Mouse (Mus musculus): Measurements from ENCODE around the gene Slc16a8. TPM values are rescaled to one million over a fixed set of nuclear protein-coding genes. Genes with fewer than 3 reads are reported as not detected.
"Not testable (repeated sequence)": the region's sequence is repeated elsewhere in the genome, so short reads cannot be mapped to it uniquely, and the experiment has no call there.

Slc16a8 gene
- total RNA-seq, 1 experiment from 2014 or later: not detected

DNA sequence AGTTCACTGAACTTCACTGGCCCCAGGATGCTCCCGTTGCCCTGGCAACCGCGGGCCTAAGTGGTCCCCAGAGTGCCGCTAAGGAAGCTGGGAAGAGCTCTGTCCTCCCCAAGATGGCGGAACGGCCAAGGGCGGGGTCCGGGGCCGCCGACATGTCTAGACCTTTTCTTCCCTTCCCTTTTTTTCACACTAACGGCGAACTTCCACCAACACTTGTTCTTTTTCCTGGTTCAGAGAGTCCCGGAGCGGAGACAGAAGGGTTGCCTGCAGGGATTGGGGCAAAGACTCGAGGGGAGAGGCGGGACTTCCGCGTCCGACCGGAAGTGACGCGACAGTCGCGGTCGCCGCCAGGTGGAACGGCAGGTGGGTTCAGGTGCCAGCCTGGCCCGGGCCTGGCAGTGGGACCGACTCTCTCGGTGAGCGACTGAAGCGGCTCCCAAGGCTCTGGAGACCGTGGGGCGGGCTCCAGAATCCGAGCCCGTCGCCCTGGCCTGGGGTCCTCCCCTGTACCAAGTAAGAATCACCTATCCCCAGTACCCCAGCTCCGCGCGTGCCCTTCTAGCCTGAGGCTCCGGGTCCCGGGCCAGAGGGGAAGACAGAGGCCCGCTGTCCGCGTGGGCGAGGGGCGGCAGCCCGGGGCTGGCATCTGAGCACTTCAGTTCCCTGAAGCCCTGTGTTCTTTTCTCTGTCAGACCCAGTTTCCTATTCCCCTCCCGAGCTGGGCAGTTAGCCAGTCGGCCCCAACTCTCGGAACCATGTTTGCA, 25.3 kb downstream of the Slc16a8 start, which contains the start of the genes Pick1 and Gm49486:
Pick1 (plus strand) TSS at position 116 of the 764 bp plus-strand sequence.
Gm49486 (plus strand) TSS at position 334 of the 764 bp plus-strand sequence.
- ATAC-seq (ENCODE audit: extremely low read depth, insufficient number of reproducible peaks, low FRiP score, poor library complexity, severe bottlenecking): peak; percentile 64

DNA sequence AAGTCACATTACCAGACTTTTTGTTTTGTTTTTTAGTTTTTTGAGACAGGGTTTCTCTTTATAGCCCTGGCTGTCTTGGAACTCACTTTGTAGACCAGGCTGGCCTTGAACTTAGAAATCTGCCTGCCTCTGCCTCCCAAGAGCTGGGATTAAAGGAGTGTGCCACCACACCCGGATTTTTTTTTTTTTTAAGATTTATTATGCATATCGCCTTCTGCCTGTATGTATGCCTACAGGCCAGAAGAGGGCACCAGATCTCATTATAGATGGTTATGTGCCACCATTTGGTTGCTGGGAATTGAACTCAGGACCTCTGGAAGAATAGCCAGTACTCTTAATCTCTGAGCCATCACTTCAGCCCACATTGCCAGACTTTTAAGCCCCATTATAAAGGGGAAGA, 28.8 kb downstream of the Slc16a8 start:
- not testable (repeated sequence) for ATAC-seq (ENCODE audit: extremely low read depth, insufficient number of reproducible peaks, low FRiP score, poor library complexity, severe bottlenecking)

DNA sequence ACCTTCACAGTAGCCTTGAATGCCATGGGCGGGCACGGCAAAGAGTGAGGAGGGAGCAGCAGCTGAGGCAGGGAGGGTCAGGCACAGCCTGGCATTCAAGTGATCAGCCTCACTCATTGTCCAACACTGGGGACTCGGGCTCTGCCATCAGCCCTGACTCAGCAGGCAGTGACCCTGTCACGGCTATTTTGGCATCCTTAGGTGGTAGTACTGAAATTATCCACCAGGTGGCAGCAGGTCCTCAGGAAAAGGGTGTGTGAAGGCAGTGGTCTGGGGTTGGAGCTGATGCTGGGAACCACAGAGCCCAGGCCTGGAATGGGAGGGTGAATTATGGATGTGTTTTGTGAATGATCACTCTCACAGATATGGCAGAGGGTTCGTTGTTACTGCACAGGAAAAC, 29.9 kb downstream of the Slc16a8 start:
- peak; percentile 72 for ATAC-seq (ENCODE audit: extremely low read depth, insufficient number of reproducible peaks, low FRiP score, poor library complexity, severe bottlenecking)

DNA sequence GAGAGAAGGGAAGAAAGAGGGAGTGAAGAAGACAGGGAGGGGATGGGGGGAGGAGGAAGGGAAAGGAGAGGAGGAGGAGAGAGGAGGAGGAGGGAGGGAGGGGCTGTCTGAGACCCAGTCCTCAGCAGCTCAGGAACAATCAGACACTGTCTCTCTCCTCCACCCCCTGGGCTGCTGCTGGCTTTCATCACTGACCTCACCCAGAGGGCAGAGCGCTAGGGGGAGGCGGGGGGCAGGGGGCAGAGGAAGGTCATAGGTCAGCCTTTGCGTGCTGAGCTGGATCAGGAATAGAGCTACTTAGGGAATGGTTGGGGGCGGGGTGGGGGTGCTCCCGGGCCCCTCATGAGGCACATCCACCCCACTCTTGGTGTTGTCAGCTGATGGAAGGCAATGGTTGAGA, 30.9 kb downstream of the Slc16a8 start:
- ATAC-seq (ENCODE audit: extremely low read depth, insufficient number of reproducible peaks, low FRiP score, poor library complexity, severe bottlenecking): no peak

DNA sequence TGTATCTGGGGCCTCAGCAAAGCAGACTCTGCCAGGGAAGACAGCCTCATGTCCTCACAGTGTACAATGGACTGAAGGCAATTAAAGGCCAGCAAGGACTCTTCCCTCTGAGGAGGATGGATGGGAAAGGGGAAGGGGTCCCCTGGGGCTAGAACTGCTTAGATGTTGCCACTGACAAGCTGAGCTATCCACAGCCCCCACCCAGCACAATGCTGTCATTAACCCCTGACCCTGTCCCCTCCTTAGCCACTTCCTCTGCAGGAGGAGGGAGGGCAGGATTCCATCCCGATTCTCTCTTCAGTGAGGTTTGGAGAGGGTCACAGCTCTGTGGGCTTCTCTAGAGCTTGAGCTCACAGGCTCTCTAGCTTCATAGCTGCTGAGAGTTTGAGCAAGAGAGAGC, 35.0 kb downstream of the Slc16a8 start:
- no peak for ATAC-seq (ENCODE audit: extremely low read depth, insufficient number of reproducible peaks, low FRiP score, poor library complexity, severe bottlenecking)

DNA sequence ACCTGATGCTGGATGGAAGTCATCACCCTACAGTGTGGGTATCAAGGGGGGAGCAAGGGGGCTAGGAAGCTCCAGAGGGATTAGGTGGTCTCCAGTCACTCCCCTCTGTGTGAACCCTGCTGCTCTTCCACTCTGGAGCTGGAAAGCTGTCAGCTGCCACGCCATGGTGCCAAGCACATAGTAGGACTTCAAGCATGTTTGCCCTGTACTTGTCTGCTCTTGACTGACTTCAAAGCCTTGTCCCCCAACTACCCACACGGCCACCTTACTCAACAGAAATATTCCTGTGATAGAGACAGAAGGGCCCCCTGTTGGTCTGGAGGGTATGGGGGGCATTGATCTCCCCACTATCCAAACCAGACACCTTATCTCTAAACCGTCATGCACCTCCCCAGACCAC, 38.4 kb downstream of the Slc16a8 start:
- no peak for ATAC-seq (ENCODE audit: extremely low read depth, insufficient number of reproducible peaks, low FRiP score, poor library complexity, severe bottlenecking)

DNA sequence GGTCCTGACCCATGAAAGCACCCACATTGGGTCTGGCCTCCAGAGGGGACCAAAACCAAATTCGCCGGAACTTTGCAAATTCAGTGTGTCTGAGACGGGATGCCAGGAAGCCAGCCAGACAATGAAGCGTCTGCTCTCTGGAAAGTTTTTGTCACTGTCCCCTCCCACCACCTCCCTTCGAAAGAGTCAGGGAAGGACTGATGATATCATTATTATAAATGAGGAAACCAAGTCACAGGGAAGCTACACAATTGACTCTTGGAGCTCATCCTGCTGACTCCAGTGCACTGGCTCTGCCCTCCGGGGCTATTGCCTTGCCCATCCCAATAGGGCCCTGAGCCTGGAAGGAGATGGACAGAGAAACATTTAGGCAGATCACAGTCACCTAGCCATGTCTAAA, 41.0 kb downstream of the Slc16a8 start:
- no peak for ATAC-seq (ENCODE audit: extremely low read depth, insufficient number of reproducible peaks, low FRiP score, poor library complexity, severe bottlenecking)

DNA sequence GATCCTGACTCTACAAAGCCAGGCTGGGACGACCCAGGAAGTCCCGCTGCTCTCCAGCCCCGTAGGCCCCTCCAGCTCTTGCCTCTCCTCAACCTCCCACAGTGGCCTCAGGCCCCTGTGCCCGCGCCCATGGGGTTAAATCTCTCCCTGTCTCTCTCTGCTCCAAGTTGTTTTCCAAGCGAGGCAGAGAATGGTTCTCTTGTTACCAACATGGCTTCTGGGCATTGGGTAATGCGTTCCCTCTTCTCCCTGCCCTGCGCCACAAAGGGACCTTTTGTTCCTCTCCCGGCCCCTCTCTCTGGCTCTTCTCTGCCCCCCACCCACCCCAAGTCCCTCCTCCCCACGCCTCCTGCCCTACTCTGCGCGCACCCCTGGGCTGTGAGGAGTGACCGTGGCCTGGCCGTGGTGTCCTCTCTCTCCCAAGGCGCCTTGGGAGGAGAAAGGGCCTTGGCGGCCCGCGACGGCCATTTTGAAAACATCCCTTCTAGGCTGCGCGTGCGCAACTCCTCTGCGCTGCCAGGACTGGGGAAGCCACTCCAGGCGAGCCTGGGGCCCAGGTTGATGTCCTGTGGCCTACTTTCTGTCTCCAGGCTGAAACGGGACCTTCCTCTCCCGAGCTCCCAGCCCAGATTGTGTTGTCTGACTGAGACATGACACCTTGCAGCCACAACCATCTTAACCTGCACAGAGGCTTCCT, 41.7 kb downstream of the Slc16a8 start:
- ATAC-seq (ENCODE audit: extremely low read depth, insufficient number of reproducible peaks, low FRiP score, poor library complexity, severe bottlenecking): no peak

DNA sequence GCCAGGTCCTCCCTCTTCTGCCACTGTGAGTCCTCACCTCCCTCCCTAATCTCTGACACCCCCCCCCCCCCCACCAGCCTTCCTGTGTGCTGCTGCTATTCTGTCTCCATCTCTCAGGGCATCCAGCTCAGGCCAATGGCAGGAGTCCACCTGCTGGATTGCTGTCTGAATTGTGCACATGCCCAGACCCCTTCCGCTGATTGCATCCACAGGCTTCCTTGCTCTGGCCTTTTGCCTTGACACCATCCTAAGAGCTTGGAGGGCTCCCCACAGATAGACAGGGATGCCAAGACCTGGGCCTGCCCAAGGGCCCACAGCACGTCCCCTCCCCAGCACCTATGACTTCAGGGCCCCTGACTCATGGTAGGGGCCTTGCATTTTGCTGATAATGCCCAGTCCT, 44.2 kb downstream of the Slc16a8 start:
- no peak for ATAC-seq (ENCODE audit: extremely low read depth, insufficient number of reproducible peaks, low FRiP score, poor library complexity, severe bottlenecking)

DNA sequence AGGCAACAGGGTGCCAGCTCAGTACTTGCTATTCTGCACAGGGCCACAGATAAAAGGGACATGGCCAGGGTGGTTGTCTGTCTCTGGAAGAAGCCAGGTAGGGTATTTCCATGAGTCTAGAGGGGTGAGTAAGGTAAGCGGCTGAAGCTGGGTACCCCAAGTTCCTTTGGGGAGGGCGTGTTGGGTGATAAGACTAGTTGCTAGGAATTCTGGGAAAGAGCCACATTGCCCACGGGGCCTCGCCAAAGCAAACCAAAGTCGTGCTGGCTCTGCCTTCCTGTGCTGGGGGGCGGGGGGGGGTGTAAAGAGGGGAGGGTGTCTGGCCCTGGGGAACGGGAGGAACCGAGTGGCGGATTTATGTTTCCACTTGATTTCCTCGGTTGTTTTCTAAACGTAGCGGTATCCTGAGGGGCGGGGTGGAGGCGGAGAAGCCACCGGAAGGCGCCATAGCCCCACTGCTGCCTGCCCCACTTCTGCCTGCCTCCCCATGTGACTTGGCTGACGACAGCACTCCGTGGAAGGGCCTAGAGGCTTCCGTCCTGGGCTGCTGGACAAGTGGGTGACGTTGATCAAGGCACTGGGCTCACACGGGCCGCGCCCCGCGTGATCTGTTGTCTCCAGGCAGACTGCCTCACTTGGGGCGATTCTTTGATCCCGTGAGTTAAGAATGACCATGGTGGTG, 45.7 kb downstream of the Slc16a8 start:
- ATAC-seq (ENCODE audit: extremely low read depth, insufficient number of reproducible peaks, low FRiP score, poor library complexity, severe bottlenecking): peak; percentile 81

DNA sequence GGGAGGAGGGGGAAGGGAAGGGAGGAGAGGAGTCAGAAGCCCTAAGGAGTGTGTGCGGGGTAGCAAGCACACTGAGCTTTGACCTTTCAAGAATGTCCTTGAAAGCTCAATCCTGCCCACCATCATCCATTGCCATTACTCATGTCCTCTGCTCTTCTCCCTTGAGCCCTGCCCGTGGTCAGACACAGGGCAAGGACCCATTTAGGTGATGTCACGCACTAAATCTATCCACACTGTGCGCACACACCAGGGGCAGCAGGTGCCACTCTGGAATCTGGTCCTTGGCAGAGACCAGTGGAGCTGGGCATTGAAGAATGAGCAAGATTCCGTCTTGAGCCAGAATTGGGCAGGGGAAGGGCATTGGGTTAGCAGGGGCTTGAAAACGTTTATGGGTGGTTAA, 46.4 kb downstream of the Slc16a8 start:
- ATAC-seq (ENCODE audit: extremely low read depth, insufficient number of reproducible peaks, low FRiP score, poor library complexity, severe bottlenecking): no peak

DNA sequence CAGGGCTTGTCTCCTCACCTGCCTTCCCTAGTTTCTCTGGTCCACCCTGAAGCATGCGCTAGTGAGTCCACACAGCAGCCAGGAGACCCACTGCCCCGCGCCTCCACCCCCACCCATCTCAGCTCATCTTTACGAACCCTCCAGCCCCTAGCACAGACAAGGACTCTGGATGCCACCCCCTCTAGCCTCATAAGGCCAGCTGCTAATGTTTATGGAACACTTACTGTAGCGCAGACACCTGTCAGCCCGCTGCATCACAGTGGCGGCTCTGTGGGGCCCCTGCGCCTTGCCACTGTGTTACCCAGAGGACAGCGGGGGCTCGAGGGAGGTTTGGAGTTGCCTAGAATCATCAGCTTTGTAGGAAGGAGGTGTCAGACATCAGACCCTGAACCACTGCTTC, 52.0 kb downstream of the Slc16a8 start:
- no peak for ATAC-seq (ENCODE audit: extremely low read depth, insufficient number of reproducible peaks, low FRiP score, poor library complexity, severe bottlenecking)

DNA sequence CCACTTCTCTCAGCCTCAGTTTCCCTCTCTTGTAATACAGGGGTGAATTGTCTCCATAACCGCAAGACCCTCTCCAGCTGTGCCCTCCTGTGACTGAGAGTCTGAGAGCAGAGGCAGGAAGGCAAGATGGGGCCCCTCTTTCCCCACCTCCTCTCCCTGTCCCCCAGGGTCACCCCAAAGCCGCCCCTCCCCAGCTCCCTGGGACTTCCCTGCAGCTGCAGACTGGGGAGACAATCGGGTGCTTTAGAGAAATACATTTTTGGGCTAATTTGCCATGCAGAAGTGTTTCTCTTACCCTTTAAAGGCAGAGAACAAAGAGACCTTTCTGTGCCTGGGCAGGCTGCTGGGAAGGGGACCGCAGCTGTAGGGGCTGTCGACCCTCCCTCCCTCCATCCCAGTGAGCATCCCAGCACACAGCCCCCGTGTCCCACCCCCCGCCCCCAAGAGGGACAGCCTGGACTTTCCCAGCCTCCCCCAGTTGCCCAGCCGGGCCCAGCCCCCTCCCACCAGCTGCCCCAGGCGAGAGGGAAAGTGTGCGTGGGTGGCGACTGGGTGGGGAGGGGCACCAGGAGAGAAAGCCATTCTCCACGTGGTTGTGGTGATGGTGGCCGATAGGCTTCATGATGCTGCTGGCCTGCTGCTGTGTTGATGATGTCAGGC, 52.9 kb downstream of the Slc16a8 start:
- ATAC-seq (ENCODE audit: extremely low read depth, insufficient number of reproducible peaks, low FRiP score, poor library complexity, severe bottlenecking): no peak

Other genes starting within 250 kb of the Slc16a8 start
- 3.3 and 6.8 TPM in 2 replicates for gene H1f0, start 226.3 kb downstream of the Slc16a8 start, total RNA-seq (2017)
- not detected in 2 replicates for gene Galr3, start 212.9 kb downstream of the Slc16a8 start, total RNA-seq (2017)
- 19.2 and 22.6 TPM in 2 replicates for gene Ankrd54, start 191.9 kb downstream of the Slc16a8 start, total RNA-seq (2017)
- 97.7 and 106 TPM in 2 replicates for gene Eif3l, start 179.6 kb downstream of the Slc16a8 start, total RNA-seq (2017)
- gene Micall1, start 145.9 kb downstream of the Slc16a8 start, total RNA-seq (2017): 31.8 and 32.7 TPM in 2 replicates
- 27.9 and 42.8 TPM in 2 replicates for gene Polr2f, start 113.8 kb downstream of the Slc16a8 start, total RNA-seq (2017)
- 0.12 and 0.49 TPM in 2 replicates for gene 1700088E04Rik, start 113.5 kb downstream of the Slc16a8 start, total RNA-seq (2017)
- gene Sox10, start 89.5 kb downstream of the Slc16a8 start, total RNA-seq (2017): not detected in 2 replicates
- gene Pick1, start 25.6 kb downstream of the Slc16a8 start, total RNA-seq (2017): 16.1 and 16.2 TPM in 2 replicates
- gene Gm49486, start 25.4 kb downstream of the Slc16a8 start, total RNA-seq (2017): 1.0 and 1.1 TPM in 2 replicates
- not detected in 2 replicates for gene Baiap2l2, start 30.8 kb upstream of the Slc16a8 start, total RNA-seq (2017)
- 3.4 and 5.5 TPM in 2 replicates for gene Pla2g6, start 73.6 kb upstream of the Slc16a8 start, total RNA-seq (2017)
- gene Maff, start 91.9 kb upstream of the Slc16a8 start, total RNA-seq (2017): 2.7 and 3.4 TPM in 2 replicates
- 22.8 and 29.3 TPM in 2 replicates for gene Tmem184b, start 148.8 kb upstream of the Slc16a8 start, total RNA-seq (2017)
- 83.1 and 92.8 TPM in 2 replicates for gene Csnk1e, start 200.8 kb upstream of the Slc16a8 start, total RNA-seq (2017)

Data from neutrophil, adult 5-6 weeks (primary cell).